In genomic region chr13:112927287-112928001, GRCm38 (mm10) we compare ENCODE assay signal across 7 mouse cellular contexts. TPM values are rescaled to one million over a fixed set of nuclear protein-coding genes. Genes with fewer than 3 reads are reported as not detected.
A peak's percentile ranks its signal among the peaks of the same experiment; 100 is the strongest.
DNase-seq lines count a peak whose midpoint lies in the region; ATAC-seq lines count a peak whose summit lies in the region.

TSS of gene Mtrex (minus strand) at chr13:112927398.
TSS of gene Dhx29 (plus strand) at chr13:112927454.

- no peaks in the 10 kb centered on the region for H3K27me3 ChIP-seq in intestine, embryonic 16.5 days (replicated peaks; ENCODE audit: control insufficient read depth, insufficient read depth, low read length)
- H3K27me3 ChIP-seq in midbrain, embryonic 11.5 days (ENCODE audit: control insufficient read depth, insufficient read depth, low read length) = no peaks in the 10 kb centered on the region

- peak; percentile 99 for ATAC-seq in intestine, embryonic 16.5 days
- ATAC-seq in midbrain, embryonic 11.5 days (ENCODE audit: low FRiP score) = peak; percentile 99

- H3K27ac ChIP-seq in intestine, embryonic 16.5 days (ENCODE audit: low read length) = peak within 1 kb of the TSS; percentile 72
- peak within 1 kb of the TSS; percentile 84 for H3K27ac ChIP-seq in midbrain, embryonic 11.5 days (ENCODE audit: low read depth, low read length)

- H3K36me3 ChIP-seq in intestine, embryonic 16.5 days (ENCODE audit: control insufficient read depth, insufficient read depth, low read length) = no peaks in the 10 kb centered on the region
- peaks cover under 1% of the 10 kb centered on the region for H3K36me3 ChIP-seq in midbrain, embryonic 11.5 days (ENCODE audit: control insufficient read depth, insufficient read depth, low read length)

- H3K9me3 ChIP-seq in intestine, embryonic 16.5 days (ENCODE audit: control insufficient read depth, low read length) = no peaks in the 10 kb centered on the region
- H3K9me3 ChIP-seq in midbrain, embryonic 11.5 days (ENCODE audit: control insufficient read depth, low read length) = no peaks in the 10 kb centered on the region

- H3K9ac ChIP-seq in intestine, embryonic 16.5 days (ENCODE audit: low read depth, low read length) = peak within 1 kb of the TSS; percentile 80
- peak within 1 kb of the TSS; percentile 74 for H3K9ac ChIP-seq in midbrain, embryonic 11.5 days (ENCODE audit: low read length)

- peak within 1 kb of the TSS; percentile 82 for H3K4me2 ChIP-seq in intestine, embryonic 16.5 days (ENCODE audit: low read depth, low read length)
- H3K4me2 ChIP-seq in midbrain, embryonic 11.5 days = peak within 1 kb of the TSS; percentile 60

- DNase-seq in adrenal gland, adult 8-10 months = peak; percentile 99
- DNase-seq in embryo, embryonic 9.5 days (ENCODE audit: extremely low spot score) = peak; percentile 99
- peak; percentile 98 to 99 for DNase-seq in gastrocnemius, postnatal 4 days (ENCODE audit: low spot score in 2 of 2)
- peak; percentile 99 to 100 for DNase-seq in left cerebral cortex, postnatal 36 days (ENCODE audit: low spot score in 2 of 2)
- peak; percentile 100 for DNase-seq in midbrain, embryonic 11.5 days (ENCODE audit: low spot score, missing footprints)
- peak; percentile 96 for DNase-seq in skeletal muscle tissue, adult 2 months (ENCODE audit: low read depth, low spot score)

- under 1% methylated on average over 57 of the region's 57 CpGs for WGBS in intestine, embryonic 16.5 days
- WGBS in midbrain, embryonic 11.5 days = under 1% methylated on average over 57 of the region's 57 CpGs

- H3K4me1 ChIP-seq in intestine, embryonic 16.5 days (ENCODE audit: control insufficient read depth, insufficient read depth, low read length) = peaks cover 6% of the 10 kb centered on the region
- peaks cover 16% of the 10 kb centered on the region for H3K4me1 ChIP-seq in midbrain, embryonic 11.5 days (ENCODE audit: control insufficient read depth, insufficient read depth, low read length)

- intact Hi-C loops in left cerebral cortex, postnatal 36 days (cut with DNase I) = loop anchor here (5.0 kb wide), 2 partner anchors 60 to 110 kb away; partner anchors contain the start of genes Ccno and Cdc20b

- peak within 1 kb of the TSS; percentile 91 for H3K4me3 ChIP-seq in intestine, embryonic 16.5 days (ENCODE audit: low read length)
- H3K4me3 ChIP-seq in midbrain, embryonic 11.5 days (ENCODE audit: low read depth, low read length) = peak within 1 kb of the TSS; percentile 79

RNA-seq across cellular contexts. Expression of gene Mtrex, which starts in this region (rescaled TPM):
- 10 to 100 TPM; 41.7 to 54.6 (median 50.3) TPM for total RNA-seq in adrenal gland, adult 8-10 months (2022)
- total RNA-seq in gastrocnemius, postnatal 4 days (2021) = 10 to 100 TPM; 34.0 to 38.8 TPM
- 48.1 and 51.5 TPM in 2 replicates for polyA plus RNA-seq in intestine, embryonic 16.5 days (2015; fragmentation: Nextera tagmentation; extraction: Ambion mirVana)
- 10 to 100 TPM; 39.3 to 45.5 TPM for total RNA-seq in left cerebral cortex, postnatal 36 days (2021)
- 104 and 115 TPM in 2 replicates for polyA plus RNA-seq in midbrain, embryonic 11.5 days (2014; fragmentation: Nextera tagmentation; extraction: Ambion mirVana)

RNA-seq across cellular contexts. Expression of gene Dhx29, which starts in this region (rescaled TPM):
- total RNA-seq in adrenal gland, adult 8-10 months (2022) = 10 to 100 TPM; 18.3 to 22.2 (median 19.1) TPM
- 10 to 100 TPM; 13.8 to 14.8 TPM for total RNA-seq in gastrocnemius, postnatal 4 days (2021)
- polyA plus RNA-seq in intestine, embryonic 16.5 days (2015; fragmentation: Nextera tagmentation; extraction: Ambion mirVana) = 8.7 and 10.2 TPM in 2 replicates
- total RNA-seq in left cerebral cortex, postnatal 36 days (2021) = 10 to 100 TPM; 19.1 to 21.0 TPM
- 32.1 and 36.8 TPM in 2 replicates for polyA plus RNA-seq in midbrain, embryonic 11.5 days (2014; fragmentation: Nextera tagmentation; extraction: Ambion mirVana)

Comparison
In these comparisons a context has a peak if more than half of its experiments do, and no peak if none do; other contexts are left out.
1. Peak in every context shown above with its lines: DNase-seq, ATAC-seq, H3K4me3 ChIP-seq and H3K27ac ChIP-seq.